Mouse (Mus musculus) liver, adult 2 months (tissue): ENCODE results near the gene Ttc39d. TPM values are rescaled to one million over a fixed set of nuclear protein-coding genes. Genes with fewer than 3 reads are reported as not detected.
"Not testable (repeated sequence)": the region's sequence is repeated elsewhere in the genome, so short reads cannot be mapped to it uniquely, and the experiment has no call there.

Experiments
- DNase-seq: peaks from one replicate; pipeline ENCODE4 v3.0.0-alpha.2; 2011; ENCODE audit warnings: low read depth, low spot score; ENCODE audit errors: extremely low read depth
- H3K27ac ChIP-seq: fragments of 200-500 bp; replicated peaks from 2 replicates; pipeline ENCODE4 v1.5.1; 2012; ENCODE audit warnings: low read depth, mild to moderate bottlenecking, control low read depth, inconsistent platforms, low read length; ENCODE audit not compliant: insufficient read depth
- H3K27me3 ChIP-seq: fragments of 200-500 bp; 2 replicates; pipeline ENCODE4 v1.6.1; 2012; ENCODE audit warnings: mild to moderate bottlenecking, moderate library complexity, low read length, inconsistent platforms; ENCODE audit not compliant: control insufficient read depth, insufficient read depth
- H3K36me3 ChIP-seq: fragments of 200-500 bp; 2 replicates; pipeline ENCODE4 v1.6.1; 2012; ENCODE audit warnings: low read length, inconsistent platforms; ENCODE audit not compliant: control insufficient read depth, insufficient read depth
- H3K4me1 ChIP-seq: fragments of 200-500 bp; 2 replicates; pipeline ENCODE4 v1.6.1; 2011; ENCODE audit warnings: low read length; ENCODE audit not compliant: control insufficient read depth, insufficient read depth
- H3K4me3 ChIP-seq: fragments of 200-500 bp; 2 replicates; pipeline ENCODE4 v1.5.1; 2011; ENCODE audit warnings: low read depth, mild to moderate bottlenecking, control low read depth, low read length, moderate library complexity; ENCODE audit not compliant: insufficient read depth
- H3K79me2 ChIP-seq: fragments of 200-500 bp; 2 replicates; pipeline ENCODE4 v1.6.1; 2012; ENCODE audit warnings: inconsistent platforms, mild to moderate bottlenecking, low read length, moderate library complexity; ENCODE audit not compliant: control insufficient read depth, insufficient read depth
- H3K9ac ChIP-seq: fragments of 200-500 bp; 2 replicates; pipeline ENCODE4 v1.6.1; 2012; ENCODE audit warnings: low read depth, mild to moderate bottlenecking, control low read depth, inconsistent platforms, low read length
- CTCF ChIP-seq: fragments of 200-500 bp; IDR thresholded peaks from 2 replicates; pipeline ENCODE4 v1.5.1; 2011; ENCODE audit warnings: low read depth, low read length, control low read depth
- POLR2A ChIP-seq: fragments of 200-500 bp; IDR thresholded peaks from 2 replicates; pipeline ENCODE4 v1.6.1; 2011; ENCODE audit warnings: low read length, control low read depth; ENCODE audit not compliant: insufficient read depth; ENCODE audit errors: extremely low read depth
- WGBS: fragments of 180-500 bp; shearing (Covaris S2); methylation state at CpG from one replicate; pipeline ENCODE4 v1.1.7; 2018; 5-methylcytosine and 5-hydroxymethylcytosine counted together
- polyA plus RNA-seq: library from polyadenylated mRNA; depleted of rRNA; stranded (reverse); fragments of >200 nt; gene quantifications from 2 replicates; pipeline ENCODE4 v1.2.3, GENCODE M21; 2012
- total RNA-seq: library from RNA; depleted of rRNA; stranded (reverse); fragments of >200 nt; gene quantifications from 2 replicates; pipeline ENCODE4 v1.2.3, GENCODE M21; 2014

Gene Ttc39d
- total and polyA plus RNA-seq, 2 experiments, result not detected

DNA sequence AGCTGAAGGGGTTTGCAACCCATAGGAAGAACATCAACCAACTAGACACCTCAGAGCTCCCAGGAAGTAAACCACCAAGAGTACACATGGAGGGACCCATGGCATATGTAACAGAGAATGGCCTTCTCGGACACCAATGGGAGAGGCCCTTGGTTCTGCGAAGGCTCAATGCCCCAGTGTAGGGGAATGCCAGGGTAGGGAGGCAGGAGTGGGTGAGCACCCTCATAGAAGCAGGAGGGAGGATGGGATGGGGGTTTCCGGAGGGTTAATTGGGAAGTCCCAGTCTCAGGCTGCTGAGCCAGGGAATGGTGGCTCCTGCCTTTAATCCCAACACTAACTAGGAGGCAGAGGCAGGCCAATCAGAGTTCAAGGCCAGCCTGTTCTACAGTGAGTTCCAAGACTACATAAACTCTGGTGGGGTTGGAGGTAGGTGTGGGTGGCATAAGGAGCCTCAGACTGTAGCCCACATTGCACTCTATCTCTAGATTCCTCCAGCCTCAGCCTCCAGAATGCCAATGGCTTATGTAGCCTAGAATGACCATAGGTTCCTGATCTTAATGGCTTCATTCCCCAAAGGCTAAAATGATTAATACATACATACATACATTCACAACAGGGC is 8.0 kb upstream of the Ttc39d start:
- H3K9ac ChIP-seq, result no peak overlapping the region
- peaks cover 39% of the 10 kb centered on the region for H3K36me3 ChIP-seq
- H3K4me1 ChIP-seq, result no peaks in the 10 kb centered on the region
- WGBS, result 92% methylated on average over 3 of the region's 3 CpGs
- no peak for DNase-seq
- H3K79me2 ChIP-seq, result no peaks in the 10 kb centered on the region; the same call in 1 of the 2 replicates
- TF ChIP-seq CTCF (no peak), POLR2A (no peak)
- no peak overlapping the region for H3K4me3 ChIP-seq
- no peaks in the 10 kb centered on the region for H3K27me3 ChIP-seq
- no peak overlapping the region; the same call in 1 of the 2 replicates for H3K27ac ChIP-seq

DNA sequence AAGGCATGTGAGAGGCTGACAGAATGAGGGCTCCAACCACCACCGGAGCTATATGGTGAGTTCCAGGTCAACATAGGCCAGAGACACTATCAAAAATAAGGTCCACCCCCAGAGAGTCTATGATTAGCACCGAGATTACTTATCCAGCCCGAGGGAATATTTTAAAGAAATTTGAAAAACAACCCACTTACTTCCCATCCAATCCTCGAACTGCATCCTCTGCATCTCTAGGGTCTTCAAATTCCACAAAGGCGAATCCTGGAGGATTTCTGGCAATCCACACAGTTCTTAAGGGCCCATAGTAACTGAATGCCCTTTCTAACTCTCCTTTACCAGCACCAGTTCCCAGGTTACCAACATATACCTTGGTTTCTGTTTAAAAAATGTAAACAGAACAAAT is 1.6 kb upstream of the Ttc39d start:
- Histone ChIP-seq H3K27me3 (no peaks in the 10 kb centered on the region), H3K4me1 (peaks cover 4% of the 10 kb centered on the region; the same call in 1 of the 2 replicates), H3K9ac (no peak overlapping the region; the same call in 1 of the 2 replicates), H3K4me3 (peak overlapping the region; percentile 94; the same call in 1 of the 2 replicates), H3K27ac (no peak overlapping the region), H3K79me2 (peaks cover 6% of the 10 kb centered on the region; the same call in 1 of the 2 replicates), H3K36me3 (peaks cover 37% of the 10 kb centered on the region)
- TF ChIP-seq CTCF (no peak), POLR2A (no peak)
- DNase-seq, result no peak
- 16% methylated on average over 5 of the region's 5 CpGs for WGBS

DNA sequence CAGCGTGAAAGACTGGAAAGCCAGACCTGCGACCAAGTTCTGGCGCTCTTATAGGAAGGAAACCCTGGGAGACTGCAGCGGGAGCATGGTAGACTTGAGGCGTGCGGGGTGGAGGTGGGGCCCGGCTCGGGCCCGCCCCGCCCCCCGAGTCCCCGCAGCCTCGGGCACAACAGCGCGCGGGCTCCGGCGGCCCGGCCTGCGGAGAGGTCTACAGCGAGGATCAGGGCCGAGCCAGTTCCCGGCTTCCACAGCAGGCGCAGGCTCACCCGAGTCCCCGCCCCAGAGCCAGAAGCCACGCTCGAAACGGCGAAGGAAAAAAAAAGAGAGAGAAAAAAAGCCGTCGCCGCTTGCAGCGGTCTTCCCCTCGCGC is 974 bp upstream of the Ttc39d start:
- DNase-seq, result no peak
- peaks cover 34% of the 10 kb centered on the region for H3K36me3 ChIP-seq
- no peaks in the 10 kb centered on the region for H3K27me3 ChIP-seq
- peak overlapping the region; percentile 49 for H3K27ac ChIP-seq
- WGBS, result under 1% methylated on average over 36 of the region's 36 CpGs
- H3K9ac ChIP-seq, result peak overlapping the region; percentile 96
- TF ChIP-seq CTCF (no peak), POLR2A (no peak)
- peaks cover 6% of the 10 kb centered on the region; the same call in 1 of the 2 replicates for H3K79me2 ChIP-seq
- H3K4me1 ChIP-seq, result peaks cover 4% of the 10 kb centered on the region; the same call in 1 of the 2 replicates
- H3K4me3 ChIP-seq, result peak overlapping the region; percentile 94

DNA sequence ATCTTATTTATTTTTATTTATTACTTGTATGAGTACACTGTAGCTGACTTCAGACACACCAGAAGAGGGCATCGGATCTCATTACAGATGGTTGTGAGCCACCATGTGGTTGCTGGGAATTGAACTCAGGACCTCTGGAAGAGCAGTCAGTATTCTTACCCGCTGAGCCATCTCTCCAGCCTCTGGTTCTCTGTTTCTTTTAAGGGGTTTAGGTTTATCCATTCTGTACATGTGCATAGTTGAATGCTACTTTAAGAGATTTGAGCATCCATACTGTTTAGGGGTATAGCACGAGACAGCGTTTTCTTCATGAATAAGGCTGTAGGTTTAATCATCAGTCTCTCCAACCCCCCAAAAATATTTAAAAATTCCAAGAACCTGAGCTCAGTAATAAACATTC is 6.7 kb downstream of the Ttc39d start:
- not testable (repeated sequence) for H3K27ac ChIP-seq, H3K36me3 ChIP-seq, H3K4me1 ChIP-seq, H3K9ac ChIP-seq, H3K4me3 ChIP-seq, H3K79me2 ChIP-seq, DNase-seq, H3K27me3 ChIP-seq
- 97% methylated on average over 4 of the region's 4 CpGs for WGBS

- no peak overlapping the region for H3K4me3 ChIP-seq
- WGBS, result 80% methylated on average over 2 of the region's 2 CpGs
- TF ChIP-seq CTCF (no peak), POLR2A (no peak)
- H3K36me3 ChIP-seq, result no peaks in the 10 kb centered on the region
- H3K27me3 ChIP-seq, result no peaks in the 10 kb centered on the region
- no peak for DNase-seq
- no peak overlapping the region for H3K27ac ChIP-seq
- H3K4me1 ChIP-seq, result peaks cover 6% of the 10 kb centered on the region; the same call in 1 of the 2 replicates
- H3K9ac ChIP-seq, result no peak overlapping the region
- H3K79me2 ChIP-seq, result no peaks in the 10 kb centered on the region
Observed at GRCm38 (mm10) chr17:80220131-80220530, 12.9 kb downstream of the Ttc39d start.

- Histone ChIP-seq H3K79me2 (no peaks in the 10 kb centered on the region), H3K36me3 (no peaks in the 10 kb centered on the region), H3K9ac (no peak overlapping the region), H3K27ac (no peak overlapping the region), H3K4me3 (no peak overlapping the region), H3K27me3 (no peaks in the 10 kb centered on the region), H3K4me1 (peaks cover 6% of the 10 kb centered on the region; the same call in 1 of the 2 replicates)
- TF ChIP-seq CTCF (no peak), POLR2A (no peak)
- 82% methylated on average over 9 of the region's 9 CpGs for WGBS
- DNase-seq, result no peak
Observed at GRCm38 (mm10) chr17:80221202-80221601, 13.9 kb downstream of the Ttc39d start.
